Comparison of ENCODE assay signal across 12 mouse cellular contexts in genomic region chr14:122942757-122943474, GRCm38 (mm10). TPM values are rescaled to one million over a fixed set of nuclear protein-coding genes. Genes with fewer than 3 reads are reported as not detected.
DNase-seq lines count a peak whose midpoint lies in the region; ATAC-seq and TF ChIP-seq lines count a peak whose summit lies in the region.
"Had no signal": no experiment of that assay in that cellular context is flagged by ENCODE, and none has a peak within 500 bp of the region (broad histone marks: within the 10 kb centered on the region; RNA-seq: fewer than 3 reads in every experiment).

No protein-coding gene starts in this region.

- peaks cover 24% of the 10 kb centered on the region for H3K36me3 ChIP-seq in hindbrain, embryonic 15.5 days
- H3K36me3 ChIP-seq in hindbrain, embryonic 14.5 days (replicated peaks; ENCODE audit: control insufficient read depth, insufficient read depth), result peaks cover 60% of the 10 kb centered on the region
- peaks cover 23% of the 10 kb centered on the region for H3K36me3 ChIP-seq in forebrain, embryonic 14.5 days (ENCODE audit: control insufficient read depth, insufficient read depth, low read length)
- no peaks in the 10 kb centered on the region for H3K36me3 ChIP-seq in heart, embryonic 11.5 days (ENCODE audit: control insufficient read depth, insufficient read depth, low read length)

- no peak overlapping the region for H3K4me3 ChIP-seq in hindbrain, embryonic 15.5 days
- no peak overlapping the region for H3K4me3 ChIP-seq in hindbrain, embryonic 14.5 days (replicated peaks; ENCODE audit: low read length)
- H3K4me3 ChIP-seq in forebrain, embryonic 14.5 days (ENCODE audit: low read depth, low read length), result no peak overlapping the region
- H3K4me3 ChIP-seq in gastrocnemius, adult 2 months, result no peak overlapping the region
- no peak overlapping the region for H3K4me3 ChIP-seq in heart, embryonic 11.5 days (ENCODE audit: low read depth, low read length)
- H3K4me3 ChIP-seq: heart, embryonic 12.5 days had no signal

- H3K9ac ChIP-seq in hindbrain, embryonic 15.5 days, result no peak overlapping the region
- H3K9ac ChIP-seq in hindbrain, embryonic 14.5 days, result no peak overlapping the region
- no peak overlapping the region for H3K9ac ChIP-seq in forebrain, embryonic 14.5 days (ENCODE audit: low read length)
- no peak overlapping the region for H3K9ac ChIP-seq in heart, embryonic 11.5 days (ENCODE audit: low read depth, low read length)
- H3K9ac ChIP-seq: heart, embryonic 12.5 days had no signal

- no peak overlapping the region for H3K4me2 ChIP-seq in hindbrain, embryonic 15.5 days
- H3K4me2 ChIP-seq in hindbrain, embryonic 14.5 days (replicated peaks), result no peak overlapping the region
- H3K4me2 ChIP-seq in forebrain, embryonic 14.5 days (ENCODE audit: low read length), result no peak overlapping the region
- H3K4me2 ChIP-seq in heart, embryonic 11.5 days, result no peak overlapping the region
- H3K4me2 ChIP-seq: heart, embryonic 12.5 days had no signal

- no peaks in the 10 kb centered on the region for H3K27me3 ChIP-seq in hindbrain, embryonic 15.5 days
- H3K27me3 ChIP-seq in hindbrain, embryonic 14.5 days (ENCODE audit: control insufficient read depth, insufficient read depth, low read length), result no peaks in the 10 kb centered on the region
- H3K27me3 ChIP-seq in forebrain, embryonic 14.5 days (replicated peaks; ENCODE audit: control insufficient read depth, insufficient read depth, low read length), result no peaks in the 10 kb centered on the region
- no peaks in the 10 kb centered on the region for H3K27me3 ChIP-seq in heart, embryonic 11.5 days (ENCODE audit: control insufficient read depth, insufficient read depth, low read length)
- H3K27me3 ChIP-seq: heart, embryonic 12.5 days had no signal

- no peak for DNase-seq in hindbrain, embryonic 14.5 days (ENCODE audit: low spot score)
- DNase-seq in brain, adult 2 months (ENCODE audit: low read depth, low spot score), result peak; percentile 40
- DNase-seq in forebrain, embryonic 14.5 days (ENCODE audit: low spot score), result peak; percentile 88
- peak; percentile 17 to 31 for DNase-seq in kidney, postnatal 4 days
- DNase-seq in spleen, postnatal 36 days (ENCODE audit: low spot score in 2 of 2), result no peak
- no peak for DNase-seq in gastrocnemius, adult 2 months
- DNase-seq: adrenal gland, adult 2 months; thymus, postnatal 25 days had no signal

- 0 out of 2 replicates have a peak, but pooled peaks have one; percentile 30 for ATAC-seq in hindbrain, embryonic 15.5 days (ENCODE audit: low FRiP score, low read depth)
- ATAC-seq in hindbrain, embryonic 14.5 days (ENCODE audit: low FRiP score), result no peak
- peak; percentile 96 for ATAC-seq in forebrain, embryonic 14.5 days
- ATAC-seq in heart, embryonic 11.5 days (replicated peaks; ENCODE audit: insufficient number of reproducible peaks, low FRiP score, low TSS enrichment), result no peak
- ATAC-seq: hindbrain, embryonic 16.5 days had no signal

- 59% methylated on average over 4 of the region's 4 CpGs for WGBS in hindbrain, embryonic 15.5 days
- WGBS in hindbrain, embryonic 14.5 days, result 56% methylated on average over 4 of the region's 4 CpGs
- 8% methylated on average over 4 of the region's 4 CpGs for WGBS in forebrain, embryonic 14.5 days
- WGBS in heart, embryonic 11.5 days (ENCODE audit: insufficient replicate concordance), result 82% methylated on average over 4 of the region's 4 CpGs

- intact Hi-C loops in gastrocnemius, adult 2 months (cut with DNase I), result no loop called here

- no peak overlapping the region for H3K27ac ChIP-seq in hindbrain, embryonic 15.5 days (replicated peaks)
- no peak overlapping the region for H3K27ac ChIP-seq in hindbrain, embryonic 14.5 days
- no peak overlapping the region for H3K27ac ChIP-seq in forebrain, embryonic 14.5 days (ENCODE audit: low read depth, low read length)
- no peak overlapping the region for H3K27ac ChIP-seq in gastrocnemius, adult 2 months
- no peak overlapping the region for H3K27ac ChIP-seq in heart, embryonic 11.5 days (ENCODE audit: low read depth, low read length)

- H3K9me3 ChIP-seq in hindbrain, embryonic 15.5 days, result no peaks in the 10 kb centered on the region
- no peaks in the 10 kb centered on the region for H3K9me3 ChIP-seq in hindbrain, embryonic 14.5 days (ENCODE audit: control insufficient read depth, low read length)
- no peaks in the 10 kb centered on the region for H3K9me3 ChIP-seq in forebrain, embryonic 14.5 days (replicated peaks; ENCODE audit: control insufficient read depth, low read length)
- no peaks in the 10 kb centered on the region for H3K9me3 ChIP-seq in heart, embryonic 11.5 days (replicated peaks; ENCODE audit: control insufficient read depth, low read length)
- H3K9me3 ChIP-seq: heart, embryonic 12.5 days had no signal

- H3K4me1 ChIP-seq in hindbrain, embryonic 15.5 days (replicated peaks), result 0 out of 2 replicates have a peak, but pooled peaks cover 3% of the 10 kb centered on the region
- no peaks in the 10 kb centered on the region for H3K4me1 ChIP-seq in hindbrain, embryonic 14.5 days (replicated peaks; ENCODE audit: control insufficient read depth, insufficient read depth, low read length)
- H3K4me1 ChIP-seq in forebrain, embryonic 14.5 days (ENCODE audit: control insufficient read depth, insufficient read depth, low read length), result peaks cover 11% of the 10 kb centered on the region
- no peaks in the 10 kb centered on the region for H3K4me1 ChIP-seq in heart, embryonic 11.5 days (ENCODE audit: control insufficient read depth, insufficient read depth, low read length)
- H3K4me1 ChIP-seq: heart, embryonic 12.5 days had no signal

- TF ChIP-seq CTCF in gastrocnemius, adult 2 months (IDR thresholded peaks at IDR 0.05), result no peak

RNA-seq across cellular contexts. Expression of gene Ggact, which starts 29.4 kb away (rescaled TPM):
- polyA plus RNA-seq in hindbrain, embryonic 15.5 days (2015; fragmentation: Nextera tagmentation; extraction: Ambion mirVana), result 10.8 and 13.7 TPM in 2 replicates
- polyA plus RNA-seq in hindbrain, embryonic 14.5 days (2014; fragmentation: Nextera tagmentation; extraction: Ambion mirVana), result 8.6 and 10.6 TPM in 2 replicates
- 6.9 and 7.7 TPM in 2 replicates for polyA plus RNA-seq in forebrain, embryonic 14.5 days (2014; fragmentation: Nextera tagmentation; extraction: Ambion mirVana)
- 10 to 100 TPM; 13.8 to 20.4 TPM for total RNA-seq in gastrocnemius, adult 2 months (2021)
- 11.6 and 15.0 TPM in 2 replicates for polyA plus RNA-seq in heart, embryonic 11.5 days (2014; fragmentation: Nextera tagmentation; extraction: Ambion mirVana)

RNA-seq across cellular contexts. Expression of gene Tmtc4, which starts 40.9 kb away (rescaled TPM):
- polyA plus RNA-seq in hindbrain, embryonic 15.5 days (2015; fragmentation: Nextera tagmentation; extraction: Ambion mirVana), result 47.5 and 50.6 TPM in 2 replicates
- polyA plus RNA-seq in hindbrain, embryonic 14.5 days (2014; fragmentation: Nextera tagmentation; extraction: Ambion mirVana), result 66.5 and 69.0 TPM in 2 replicates
- 41.5 and 41.8 TPM in 2 replicates for polyA plus RNA-seq in forebrain, embryonic 14.5 days (2014; fragmentation: Nextera tagmentation; extraction: Ambion mirVana)
- total RNA-seq in gastrocnemius, adult 2 months (2021), result 1 to 10 TPM; 1.5 to 5.7 TPM
- polyA plus RNA-seq in heart, embryonic 11.5 days (2014; fragmentation: Nextera tagmentation; extraction: Ambion mirVana), result 21.7 and 23.9 TPM in 2 replicates

Comparison
In these comparisons a context has a peak if more than half of its experiments do, and no peak if none do; other contexts are left out.
1. ATAC-seq: peak in hindbrain, embryonic 15.5 days (single experiment) and forebrain, embryonic 14.5 days (single experiment); none in hindbrain, embryonic 14.5 days (single experiment) and heart, embryonic 11.5 days (single experiment).
2. DNase-seq: peak in brain, adult 2 months (single experiment), forebrain, embryonic 14.5 days (single experiment) and kidney, postnatal 4 days (2 of 2); none in hindbrain, embryonic 14.5 days (single experiment), spleen, postnatal 36 days (0 of 2) and gastrocnemius, adult 2 months (single experiment).